Mouse (Mus musculus): ENCODE data around the gene Kif6.

The Kif6 gene

DNA sequence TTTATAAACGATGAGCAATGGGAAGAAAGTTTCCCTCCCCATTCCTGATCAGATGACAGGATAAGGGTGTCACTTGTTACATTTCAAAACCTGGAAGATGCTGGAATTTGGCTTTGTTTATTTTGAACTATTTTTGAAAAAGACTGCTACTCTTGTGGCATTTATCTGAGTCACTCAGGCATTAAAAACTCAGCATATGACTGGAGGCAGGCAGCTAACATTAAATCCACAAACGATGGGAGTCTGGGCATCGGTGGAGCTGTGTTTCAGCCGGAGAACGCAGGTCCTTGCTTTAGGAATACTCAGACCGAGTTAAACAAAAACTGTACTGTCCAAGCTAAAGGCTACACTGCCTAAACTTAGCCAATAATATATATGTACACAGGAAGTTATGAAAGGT, 46.7 kb downstream of the Kif6 start:
- no peak for DNase-seq (ENCODE audit: low read depth, low spot score)

DNA sequence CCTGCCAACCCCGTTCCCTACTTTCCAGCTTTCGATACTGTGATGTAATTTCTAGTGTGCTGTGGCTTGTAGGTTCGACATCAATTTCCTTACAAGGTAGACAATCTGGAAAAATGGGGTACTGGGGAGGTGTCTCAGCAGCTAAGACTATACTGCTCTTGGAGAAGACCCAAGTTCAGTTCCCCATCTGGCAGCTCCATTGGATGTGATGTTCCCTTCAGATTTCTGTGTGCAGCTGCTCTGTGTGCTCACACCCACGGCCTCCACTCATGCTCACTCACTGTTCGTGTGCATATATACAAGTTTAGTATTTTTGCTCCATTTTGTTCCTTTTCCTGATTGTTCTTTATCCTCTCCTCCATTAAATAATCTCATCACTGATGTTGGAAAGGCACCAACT, 51.8 kb downstream of the Kif6 start:
- DNase-seq (ENCODE audit: low read depth, low spot score), result no peak

DNA sequence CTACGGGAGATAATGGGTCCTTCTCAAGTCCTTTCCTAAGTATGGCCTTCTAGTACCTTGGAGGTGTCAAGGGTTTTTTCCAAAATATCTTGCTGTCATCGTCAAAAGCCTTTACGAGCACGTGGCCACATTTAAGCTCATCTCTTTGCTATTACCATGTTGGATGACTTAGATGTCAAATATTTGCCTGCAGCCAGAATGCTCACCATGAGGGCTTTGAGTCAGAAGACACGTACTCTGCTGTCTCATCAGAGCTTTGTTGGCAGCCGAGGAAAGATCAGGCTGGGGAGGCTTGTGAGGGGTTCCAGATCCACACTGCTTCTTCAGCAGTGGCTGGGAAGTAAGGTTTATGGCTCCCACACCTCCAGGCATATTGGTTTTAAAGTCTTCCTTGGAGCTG, 53.4 kb downstream of the Kif6 start:
- DNase-seq (ENCODE audit: low read depth, low spot score), result no peak

DNA sequence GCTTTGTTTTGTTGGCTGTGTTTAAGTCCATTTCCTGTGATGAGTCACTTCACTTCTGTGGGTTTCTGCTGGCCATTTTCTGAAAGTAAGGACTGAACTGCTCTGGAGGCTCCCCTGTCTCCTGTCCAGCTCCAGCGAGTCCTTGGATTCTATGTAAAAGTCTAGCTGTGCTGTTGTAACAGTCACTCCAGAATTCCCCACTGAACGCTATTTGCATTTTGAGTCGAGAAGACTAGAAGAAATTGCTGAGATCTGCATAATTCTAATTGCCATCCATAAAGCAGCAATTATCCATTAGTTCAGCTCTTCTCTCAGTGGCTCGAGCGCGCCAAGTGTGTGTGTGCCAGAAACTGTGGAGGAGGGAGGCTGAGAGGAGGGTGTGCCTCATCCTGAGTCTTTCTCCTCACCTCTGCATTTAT, 57.0 kb downstream of the Kif6 start:
- no peak for DNase-seq (ENCODE audit: low read depth, low spot score)

DNA sequence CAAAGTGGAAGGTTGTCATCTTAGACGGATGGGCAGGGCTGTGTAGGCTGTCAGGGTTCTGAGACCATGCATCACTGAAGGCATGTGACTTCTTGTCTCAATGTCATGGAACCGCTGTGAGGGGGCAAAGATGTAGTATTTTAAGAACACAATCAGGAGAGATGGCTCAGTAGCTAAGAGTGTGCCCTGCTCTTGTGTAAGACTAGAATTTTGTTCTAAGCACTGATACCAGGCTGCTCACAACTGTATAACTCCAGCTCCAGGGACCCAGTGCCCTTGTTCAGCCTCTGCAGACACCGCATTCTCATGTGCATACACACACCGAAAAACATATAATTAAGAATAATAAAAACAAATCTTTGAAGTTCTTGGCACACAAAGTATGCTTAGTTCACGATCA, 57.5 kb downstream of the Kif6 start:
- no peak for DNase-seq (ENCODE audit: low read depth, low spot score)

DNA sequence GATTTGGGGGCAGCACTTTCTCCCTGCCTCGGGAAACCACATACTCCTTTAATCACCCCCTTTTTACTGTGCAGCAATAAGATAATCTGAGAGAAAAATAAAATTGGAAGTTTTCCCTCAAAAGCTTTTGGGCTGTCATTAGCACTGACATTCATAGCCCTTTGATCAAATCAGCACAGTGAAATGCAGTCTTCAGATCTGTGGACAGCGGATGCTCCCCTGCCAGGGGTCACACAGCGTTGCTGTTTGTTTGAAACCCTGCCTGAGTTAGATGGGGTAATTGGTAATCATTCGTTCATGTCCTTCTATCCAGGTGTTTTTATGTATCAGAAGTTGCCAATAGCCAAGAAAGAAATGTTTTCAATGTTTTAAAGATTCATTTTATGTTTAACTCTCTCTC, 60.7 kb downstream of the Kif6 start:
- no peak for DNase-seq (ENCODE audit: low read depth, low spot score)

DNA sequence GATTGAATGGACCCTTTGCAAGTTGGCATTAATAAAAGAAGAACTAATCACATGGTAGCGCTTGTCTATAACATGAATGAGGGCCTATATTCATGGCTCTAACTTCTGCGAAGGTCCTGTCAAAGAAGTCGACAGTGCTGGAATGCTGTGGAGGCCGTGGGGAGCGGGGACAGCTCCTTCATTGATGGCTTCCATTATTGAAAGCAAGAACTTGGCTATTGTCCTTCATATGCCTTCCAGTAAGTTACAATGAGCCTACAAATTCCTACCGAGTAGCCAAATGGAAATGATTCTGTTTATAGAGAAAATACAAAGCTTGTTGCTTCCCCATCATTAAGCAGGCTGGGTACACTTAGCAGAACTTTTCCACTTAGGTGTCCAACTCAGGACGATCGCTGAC, 66.5 kb downstream of the Kif6 start:
- DNase-seq (ENCODE audit: low read depth, low spot score), result no peak

DNA sequence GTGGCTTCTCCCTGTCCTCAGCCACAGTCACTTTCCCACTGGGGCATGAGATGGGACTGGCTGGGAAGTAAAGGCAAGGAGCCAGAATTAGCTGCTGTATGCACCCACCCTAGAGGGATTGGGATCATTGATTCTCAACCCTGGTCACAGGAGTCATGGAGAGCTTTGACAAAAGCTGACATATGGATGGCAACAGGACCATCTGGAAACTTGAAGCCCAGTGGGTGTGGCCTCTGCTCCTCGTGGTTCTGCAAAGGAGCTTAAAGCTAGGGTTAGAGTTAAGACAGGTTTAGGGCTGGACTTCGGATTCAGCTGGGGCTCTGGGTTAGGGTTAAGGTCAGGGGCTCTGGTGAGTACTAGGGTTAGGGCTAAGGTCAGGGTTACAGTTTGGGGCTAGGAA, 69.2 kb downstream of the Kif6 start:
- no peak for DNase-seq (ENCODE audit: low read depth, low spot score)

DNA sequence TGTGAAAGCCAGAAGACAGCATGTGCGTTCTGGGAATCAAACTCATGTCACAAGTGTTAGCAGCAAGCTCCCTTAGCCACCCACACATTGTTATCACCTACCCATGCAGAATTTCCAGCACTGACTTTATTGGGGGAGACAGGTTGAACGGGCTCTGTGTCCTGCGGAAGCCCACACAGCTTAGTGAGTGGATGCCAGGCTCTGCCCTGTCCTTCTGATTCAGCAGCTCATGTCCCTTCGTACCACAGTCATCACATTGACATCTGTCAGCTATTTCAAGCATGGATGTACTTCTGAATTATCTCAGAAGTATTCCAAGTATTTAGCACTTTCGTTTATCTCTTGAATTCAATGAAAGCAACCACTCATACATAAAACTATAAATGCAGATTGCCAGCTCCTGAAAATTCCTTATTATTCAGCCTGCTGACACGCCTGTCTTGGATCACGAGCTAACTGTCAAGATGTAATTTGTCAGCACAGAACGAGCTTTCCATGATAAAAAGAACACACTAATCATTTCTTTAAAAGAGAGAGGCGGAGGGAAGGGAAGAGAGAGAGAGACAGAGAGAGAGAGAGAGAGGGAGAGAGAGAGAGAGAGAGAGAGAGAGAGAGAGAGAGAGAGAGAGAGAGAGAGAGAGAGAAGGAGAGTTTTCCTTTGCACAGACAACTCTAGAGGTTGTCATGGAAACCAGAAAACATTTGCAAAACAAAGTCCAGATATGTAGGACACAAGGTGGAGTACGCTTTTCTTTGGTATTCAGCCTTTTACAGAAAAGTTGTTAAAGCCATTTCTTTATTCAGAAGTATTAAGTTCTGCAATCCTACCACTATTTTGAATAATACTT, 75.9 kb downstream of the Kif6 start:
- no peak for DNase-seq (ENCODE audit: low read depth, low spot score)

DNA sequence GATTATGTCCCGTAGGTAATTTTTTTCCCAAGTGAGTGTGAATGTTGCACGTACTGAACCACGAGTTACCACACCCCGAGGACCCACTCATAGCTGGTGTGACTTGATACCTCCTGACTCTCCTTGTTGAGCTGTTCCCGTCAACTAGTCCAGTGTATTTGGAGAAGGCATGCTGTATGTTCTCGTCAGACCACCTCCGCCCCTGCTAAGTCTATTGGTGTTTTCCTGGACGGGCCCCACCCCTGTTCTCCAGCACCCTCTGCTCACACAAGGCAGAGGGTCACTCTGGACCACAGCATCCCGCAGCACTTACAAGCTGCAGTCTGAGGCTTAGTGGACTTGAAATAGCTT, 76.5 kb downstream of the Kif6 start:
- no peak for DNase-seq (ENCODE audit: low read depth, low spot score)

DNA sequence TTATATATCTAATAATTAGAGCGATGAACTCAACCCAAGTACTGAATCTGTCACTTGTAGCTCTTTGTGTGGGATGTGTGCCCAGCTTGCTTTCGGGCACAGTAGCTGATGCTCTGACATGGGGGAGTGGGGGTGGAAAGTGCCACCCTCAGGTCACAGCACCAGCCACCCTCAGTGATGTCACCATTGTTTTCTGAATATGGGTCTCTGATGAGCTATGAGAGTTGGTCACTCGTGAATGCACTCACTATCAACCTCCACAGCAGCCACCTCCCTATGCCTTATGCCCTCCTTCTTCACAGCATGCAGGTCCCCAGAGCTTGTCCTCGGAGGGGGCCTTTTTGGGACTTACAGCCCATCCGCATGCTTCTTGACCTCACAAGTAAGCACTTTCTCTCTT, 78.3 kb downstream of the Kif6 start:
- DNase-seq (ENCODE audit: low read depth, low spot score), result no peak

DNA sequence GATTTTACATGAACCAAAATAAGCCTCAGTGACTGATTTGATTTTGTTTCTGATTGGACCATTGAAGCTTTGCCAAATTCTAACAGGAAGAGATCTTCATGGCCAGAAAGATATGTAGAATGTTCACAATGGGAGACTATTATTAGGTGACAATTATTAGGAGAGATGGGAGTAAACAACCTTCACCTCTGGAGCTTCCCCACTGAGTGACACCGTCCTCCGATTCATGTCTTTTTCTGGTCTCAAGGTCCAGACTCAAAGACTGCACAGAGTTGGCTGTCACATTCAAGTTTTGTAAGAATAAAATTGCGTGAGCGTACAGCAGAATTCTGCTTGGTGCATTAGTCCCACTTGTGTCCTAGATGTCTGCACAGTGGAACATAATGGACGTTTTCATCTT, 82.3 kb downstream of the Kif6 start:
- no peak for DNase-seq (ENCODE audit: low read depth, low spot score)

DNA sequence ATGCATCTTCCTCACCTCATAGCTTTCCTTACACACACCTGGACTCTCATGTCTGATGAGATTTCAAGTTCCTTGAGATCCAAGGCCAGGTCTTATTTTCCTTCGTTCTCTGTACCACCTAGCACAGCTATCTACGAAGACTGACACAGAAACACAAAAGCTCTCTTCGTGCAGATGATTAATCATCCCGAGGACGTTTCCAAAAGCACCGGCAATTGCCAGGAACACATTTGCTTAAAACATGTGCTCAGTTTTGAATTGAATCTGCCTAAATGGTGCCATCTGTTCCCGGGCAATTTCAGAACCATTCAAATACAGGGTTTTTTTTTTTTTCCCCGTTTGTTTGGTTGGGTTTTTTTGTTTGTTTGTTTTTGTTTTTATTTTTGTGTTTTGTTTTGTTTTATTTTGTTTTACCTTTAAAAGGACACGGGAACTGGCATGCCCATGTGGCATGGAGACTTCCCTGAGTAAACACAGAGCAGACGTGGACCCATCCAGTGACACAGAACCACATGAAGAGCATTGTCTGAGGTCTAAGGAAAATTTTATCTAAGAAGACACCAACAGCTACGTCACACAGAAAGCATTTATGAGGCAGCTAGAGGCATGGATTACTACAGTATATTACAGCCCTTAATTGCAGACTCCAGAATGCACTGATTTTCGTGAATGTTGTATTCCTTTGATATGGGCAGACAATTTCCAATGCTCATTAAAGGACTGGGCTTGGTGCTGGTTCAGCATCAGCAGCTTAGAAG, 88.7 kb downstream of the Kif6 start:
- no peak for DNase-seq (ENCODE audit: low read depth, low spot score)

DNA sequence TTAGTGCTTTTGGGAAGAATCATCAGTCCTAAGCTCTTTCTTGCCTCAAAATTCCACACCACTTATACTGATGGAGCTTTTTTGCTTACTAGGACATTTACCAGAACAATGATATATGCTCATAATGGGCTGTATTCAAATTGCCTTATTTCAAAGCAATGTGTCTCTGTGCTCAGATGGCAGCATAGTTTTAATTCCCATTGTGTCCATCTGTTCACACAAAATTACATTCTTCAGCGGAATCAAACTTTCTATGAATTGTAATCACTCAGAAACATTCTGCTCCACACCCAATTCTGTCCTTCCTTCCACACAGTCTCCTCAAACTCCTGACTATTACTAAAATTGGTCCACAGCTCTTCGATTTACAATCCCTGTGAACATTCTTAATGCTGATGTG, 94.3 kb downstream of the Kif6 start:
- DNase-seq (ENCODE audit: low read depth, low spot score), result no peak

DNA sequence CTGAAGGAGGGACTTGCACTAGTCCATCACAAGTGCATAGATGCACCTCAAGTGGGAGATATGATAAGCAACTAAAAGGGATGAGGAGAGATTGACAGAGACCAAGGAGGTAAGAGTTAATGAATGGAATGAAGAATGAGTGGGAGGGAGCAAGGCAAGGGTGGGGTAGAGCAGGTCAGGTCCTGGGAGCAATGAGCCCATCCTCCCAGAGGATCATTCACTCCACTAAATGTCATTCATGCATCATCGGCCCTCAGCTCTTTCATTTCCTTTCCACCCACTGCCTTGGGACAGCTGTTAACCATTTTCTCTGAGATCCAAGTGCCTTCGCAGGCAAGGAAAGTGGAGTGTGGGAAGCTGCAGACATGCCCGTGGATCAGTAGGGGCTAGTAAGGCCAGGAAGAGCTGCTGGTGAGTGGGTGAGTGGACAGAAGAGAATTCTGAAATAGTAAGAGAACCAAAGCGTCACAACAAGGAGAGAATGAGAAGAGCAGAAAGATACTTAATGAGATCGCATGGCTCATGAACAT, 95.2 kb downstream of the Kif6 start:
- DNase-seq (ENCODE audit: low read depth, low spot score), result no peak

DNA sequence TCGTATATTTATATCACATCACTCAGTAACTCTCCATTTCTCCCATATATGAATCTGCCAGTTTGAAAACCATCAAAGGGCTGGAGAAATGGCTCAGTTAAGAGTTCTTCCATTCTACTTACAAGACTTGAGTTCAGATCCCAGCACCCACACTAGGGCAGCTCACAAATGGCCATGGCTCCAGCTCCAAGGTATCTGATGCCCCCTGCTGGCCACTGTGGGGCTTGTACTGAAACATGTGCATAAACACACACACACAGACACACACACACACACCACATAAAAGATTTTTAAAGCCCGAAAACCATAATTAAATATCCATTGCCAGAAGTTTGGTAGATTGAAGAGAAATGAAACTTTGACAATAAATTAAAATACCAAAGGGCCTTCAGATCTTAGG, 111.3 kb downstream of the Kif6 start:
- DNase-seq (ENCODE audit: low read depth, low spot score), result no peak

DNA sequence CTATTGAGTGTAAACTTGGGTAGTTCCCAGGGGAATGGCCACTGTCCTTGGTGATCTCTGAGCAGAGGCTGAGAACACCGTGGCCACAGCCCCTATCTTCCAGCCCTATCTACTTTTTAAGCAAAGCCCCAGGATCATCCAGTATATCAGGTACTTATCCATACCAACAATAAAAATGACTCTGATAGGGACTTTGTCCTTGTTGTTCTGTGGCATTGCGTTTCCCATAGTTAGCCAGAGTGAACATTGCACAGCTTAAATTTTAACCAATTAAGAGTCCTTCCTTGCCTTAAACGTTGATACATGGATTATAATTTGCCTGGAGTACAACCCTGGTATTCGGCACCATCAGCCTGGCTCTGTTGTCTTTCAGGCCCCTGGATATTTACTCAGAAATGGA, 112.0 kb downstream of the Kif6 start:
- no peak for DNase-seq (ENCODE audit: low read depth, low spot score)

DNA sequence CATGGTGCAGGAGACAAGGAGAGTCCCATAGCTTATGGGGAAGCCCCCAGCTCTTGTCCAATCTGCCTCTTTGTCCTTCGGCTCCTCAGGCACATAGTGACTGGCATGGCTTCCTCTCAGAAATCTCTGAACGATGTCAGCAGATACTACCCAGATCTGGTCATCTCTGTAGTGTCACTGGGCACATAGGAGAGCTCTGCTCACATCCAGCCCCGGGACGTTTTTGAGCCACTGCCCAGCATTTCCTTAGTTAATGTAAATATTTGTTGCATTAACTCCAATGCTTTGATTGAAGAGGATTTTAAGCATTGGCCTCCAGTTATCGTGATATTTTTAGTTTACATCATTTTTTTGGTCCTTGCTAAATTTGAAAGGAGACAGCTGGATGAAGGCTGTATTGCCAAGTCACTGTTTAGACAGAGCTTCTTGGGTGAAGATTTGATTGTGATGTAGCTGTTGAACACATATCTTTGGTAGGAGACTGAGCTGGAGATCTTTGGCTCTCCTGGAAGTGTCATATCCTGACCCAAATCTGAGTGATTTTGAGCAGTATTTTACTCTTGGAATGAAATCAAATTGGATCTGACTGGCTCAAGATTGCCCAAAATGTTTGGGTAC, 112.6 kb downstream of the Kif6 start:
- DNase-seq (ENCODE audit: low read depth, low spot score), result no peak

DNA sequence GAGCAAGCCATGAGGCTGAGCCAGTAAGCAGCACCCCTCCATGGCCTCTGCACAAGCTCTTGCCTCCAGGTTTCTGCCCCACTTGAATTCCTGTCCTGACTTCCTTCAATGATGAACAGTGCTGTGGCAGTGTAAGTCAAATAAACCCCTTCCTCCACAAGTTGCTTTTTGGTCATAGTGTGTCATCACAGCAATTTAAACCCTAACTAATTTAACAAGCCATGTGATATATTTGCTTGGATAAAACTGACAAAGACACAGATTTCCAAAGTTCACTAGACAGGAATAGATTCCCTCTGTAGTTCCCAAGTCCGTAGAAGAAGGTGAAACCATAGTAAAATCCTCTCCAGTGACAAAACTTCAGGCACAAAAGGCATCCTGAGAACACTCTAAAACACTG, 114.9 kb downstream of the Kif6 start:
- no peak for DNase-seq (ENCODE audit: low read depth, low spot score)

DNA sequence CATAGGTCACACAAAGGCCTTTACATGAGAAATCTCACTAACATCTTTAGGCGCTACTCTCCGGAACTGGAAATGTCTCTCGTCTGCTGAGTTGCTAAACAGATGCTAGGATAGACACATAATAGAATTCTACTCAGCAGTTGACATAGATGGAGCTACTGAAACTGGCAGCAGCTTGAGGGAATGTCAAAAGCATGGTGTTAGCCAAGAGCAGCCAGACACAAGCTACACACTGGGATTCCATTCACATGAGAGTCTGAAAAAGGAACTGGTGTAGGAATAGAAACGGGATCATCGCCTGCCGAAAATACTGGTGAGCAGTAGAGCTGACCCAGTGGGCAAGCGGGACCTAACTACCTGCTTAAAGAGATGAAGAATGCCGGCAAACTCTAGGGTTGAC, 117.8 kb downstream of the Kif6 start:
- no peak for DNase-seq (ENCODE audit: low read depth, low spot score)

DNA sequence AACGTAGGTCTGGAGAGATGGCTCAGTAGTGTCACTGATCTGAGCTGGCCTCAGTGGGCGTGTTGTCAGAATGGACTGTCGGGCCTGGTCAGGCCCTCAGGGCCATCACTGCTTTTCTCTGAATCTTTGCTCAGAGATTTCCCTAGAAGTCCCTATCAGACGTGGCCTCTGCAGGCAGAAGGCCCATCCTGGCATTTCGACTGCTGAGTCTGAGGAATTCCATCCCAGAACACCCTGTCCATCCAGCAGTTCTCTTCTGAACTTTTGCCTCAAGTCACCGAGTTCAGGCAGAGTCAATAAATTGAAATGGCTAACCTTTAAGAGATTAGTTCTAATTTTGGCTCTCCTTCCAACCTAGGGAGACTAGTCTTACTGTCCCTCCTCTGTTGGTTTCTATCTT, 119.1 kb downstream of the Kif6 start:
- no peak for DNase-seq (ENCODE audit: low read depth, low spot score)

DNA sequence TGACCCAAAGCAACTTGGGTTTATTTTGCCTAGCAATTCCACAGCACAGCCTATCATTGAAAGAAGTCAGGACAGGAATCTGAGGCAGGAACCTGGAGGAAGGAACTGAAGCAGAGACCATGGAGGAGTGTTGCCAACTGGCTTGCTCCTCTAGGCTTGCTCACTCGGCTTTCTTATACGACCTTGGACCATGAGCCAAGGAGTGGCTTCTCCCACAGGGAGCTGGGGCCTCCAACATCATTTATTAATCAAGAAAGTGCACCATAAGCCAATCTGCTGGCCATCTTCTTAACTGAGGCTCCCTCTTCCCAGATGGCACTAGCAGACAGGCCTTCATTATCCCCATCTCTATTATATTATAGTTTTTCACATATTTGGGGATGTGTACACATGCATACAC, 119.8 kb downstream of the Kif6 start:
- DNase-seq (ENCODE audit: low read depth, low spot score), result no peak

DNA sequence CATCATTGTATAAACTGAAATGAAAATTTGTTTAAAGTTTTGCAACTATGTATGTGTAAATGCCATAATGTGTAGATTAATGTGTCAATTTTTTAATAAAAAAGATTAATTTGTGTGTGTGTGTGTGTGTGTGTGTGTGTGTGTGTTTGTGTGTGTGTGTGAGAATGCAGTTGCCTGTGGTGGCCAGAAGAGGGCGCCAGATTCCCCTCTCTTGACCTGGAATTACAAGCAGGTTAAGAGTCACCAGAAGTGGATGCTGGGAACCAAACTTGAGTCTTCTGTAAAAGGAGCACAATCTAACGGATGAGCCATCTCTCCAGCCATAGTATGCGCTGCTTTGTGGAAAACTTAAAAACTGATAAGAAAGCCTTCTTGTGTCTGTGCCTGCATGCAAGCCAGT, 121.4 kb downstream of the Kif6 start:
- DNase-seq (ENCODE audit: low read depth, low spot score), result no peak
